Mouse (Mus musculus): Measurements from ENCODE around the gene Cstf2.

The Cstf2 gene

GRCm38 (mm10) chrX:134058987-134059712 lies at the start of gene Cstf2:
Gene Cstf2, plus strand, starts transcription at chrX:134059187.
- in situ Hi-C loops (cut with MboI; ENCODE audit: low pct_unique_long_range_greater_than_20kb in 1 of 2, low sequenced_read_pairs in 2 of 2, unreplicated experiment in 1 of 2): no loop called here

DNA sequence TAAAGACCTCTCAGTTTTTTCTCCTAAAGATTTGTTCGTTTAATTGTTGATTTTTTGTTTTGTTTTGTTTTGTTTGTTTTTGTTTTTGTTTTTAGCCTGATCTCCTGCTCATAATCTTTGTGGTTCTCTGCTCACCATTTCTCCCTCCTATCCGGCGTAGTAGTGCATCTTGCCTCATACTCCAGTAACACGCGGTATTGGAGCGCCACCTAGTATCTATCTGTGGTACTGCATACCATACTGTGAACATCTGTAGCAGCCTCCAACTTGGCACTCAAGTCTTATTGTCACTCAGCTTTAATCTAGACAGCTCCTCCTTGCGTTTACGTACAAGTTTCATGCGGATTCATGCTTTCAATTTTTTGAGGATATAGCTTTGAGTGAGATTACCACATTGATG lies 40.0 kb upstream of the Cstf2 start:
- in situ Hi-C loops (cut with MboI; ENCODE audit: low pct_unique_long_range_greater_than_20kb in 1 of 2, low sequenced_read_pairs in 2 of 2, unreplicated experiment in 1 of 2): no loop called here

DNA sequence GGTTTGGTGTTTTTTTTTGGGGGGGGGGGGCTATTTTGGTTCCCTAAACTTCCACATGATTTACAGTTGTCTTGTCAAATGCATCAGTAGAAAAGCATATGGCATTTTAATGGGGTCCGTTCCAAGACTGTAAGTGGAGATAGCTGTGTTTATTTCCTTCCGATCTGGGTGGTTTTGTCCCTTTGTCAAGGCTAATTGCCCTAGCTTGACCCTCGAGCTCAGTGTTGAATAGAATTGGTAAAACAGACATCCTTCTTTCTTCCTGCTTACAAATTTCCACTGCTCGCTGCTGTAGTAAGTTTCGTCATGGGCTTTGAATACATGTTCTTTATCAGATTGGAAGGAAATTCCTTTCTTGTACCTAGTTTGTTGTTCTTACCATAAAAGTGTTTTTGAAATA lies 38.3 kb upstream of the Cstf2 start:
- in situ Hi-C loops (cut with MboI; ENCODE audit: low pct_unique_long_range_greater_than_20kb in 1 of 2, low sequenced_read_pairs in 2 of 2, unreplicated experiment in 1 of 2): loop anchor here in 1 of 2 experiments (10.0 kb wide), 1 partner anchor 76 kb away; no protein-coding TSS in a partner anchor

DNA sequence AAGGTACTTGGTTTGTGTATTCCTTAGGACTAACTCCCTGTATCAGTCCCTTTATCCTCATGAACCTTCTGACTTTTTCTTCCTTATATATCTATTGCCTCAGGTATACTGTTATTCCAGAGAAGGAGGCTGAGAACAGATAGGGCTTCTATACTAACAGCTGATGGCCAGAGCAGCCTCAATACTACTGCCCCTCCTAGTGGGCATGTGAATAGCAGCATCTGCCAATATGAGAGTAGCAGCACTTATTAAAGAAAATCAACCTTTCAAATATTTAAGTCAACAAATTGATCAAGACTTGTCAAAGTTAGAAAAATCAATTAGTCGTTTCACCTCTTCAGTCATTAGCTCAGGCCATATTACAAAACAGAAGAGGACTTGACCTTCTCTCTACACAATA lies 10.0 kb upstream of the Cstf2 start:
- in situ Hi-C loops (cut with MboI; ENCODE audit: low pct_unique_long_range_greater_than_20kb in 1 of 2, low sequenced_read_pairs in 2 of 2, unreplicated experiment in 1 of 2): no loop called here

GRCm38 (mm10) chrX:134056897-134057296 lies 2.1 kb upstream of the Cstf2 start:
- in situ Hi-C loops (cut with MboI; ENCODE audit: low pct_unique_long_range_greater_than_20kb in 1 of 2, low sequenced_read_pairs in 2 of 2, unreplicated experiment in 1 of 2): no loop called here

DNA sequence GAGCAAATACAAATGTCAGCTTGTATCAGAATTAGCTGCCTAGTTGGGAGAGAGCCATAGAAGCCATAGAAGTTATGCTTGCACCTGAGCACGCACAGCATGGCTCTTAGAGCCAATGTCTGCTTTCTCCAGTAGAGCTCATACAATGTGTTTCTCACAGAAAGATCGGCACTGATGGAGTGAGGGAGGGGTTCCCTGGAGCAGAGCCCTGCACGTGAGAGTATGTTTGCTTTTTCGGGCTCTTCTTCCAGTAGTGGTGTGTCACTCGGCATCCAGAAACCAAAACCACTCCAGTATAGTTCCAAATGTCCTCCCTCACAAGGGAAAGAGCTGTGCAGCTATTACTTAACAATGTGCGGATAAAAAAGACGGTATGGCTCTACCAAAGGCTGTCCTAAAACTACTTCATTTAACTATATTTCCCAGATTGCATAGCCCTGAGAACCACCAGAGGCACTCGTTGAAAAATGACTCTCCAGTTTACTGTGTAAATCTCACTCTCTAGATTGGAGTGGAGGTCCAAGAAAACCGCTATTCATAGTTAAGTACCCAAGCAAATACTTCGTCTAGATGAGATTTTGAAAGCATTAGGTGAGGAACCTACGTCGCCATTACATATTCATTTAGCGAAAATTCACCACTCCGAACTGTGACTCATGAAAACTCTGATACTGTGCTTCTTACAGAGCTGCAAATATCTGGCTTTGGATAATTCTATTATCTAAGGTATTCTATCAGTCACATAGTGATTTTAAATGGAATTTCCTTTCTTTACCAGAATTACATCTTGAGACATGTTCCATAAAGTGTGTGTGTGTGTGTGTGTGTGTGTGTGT lies 729 bp upstream of the Cstf2 start:
- in situ Hi-C loops (cut with MboI; ENCODE audit: low pct_unique_long_range_greater_than_20kb in 1 of 2, low sequenced_read_pairs in 2 of 2, unreplicated experiment in 1 of 2): no loop called here

DNA sequence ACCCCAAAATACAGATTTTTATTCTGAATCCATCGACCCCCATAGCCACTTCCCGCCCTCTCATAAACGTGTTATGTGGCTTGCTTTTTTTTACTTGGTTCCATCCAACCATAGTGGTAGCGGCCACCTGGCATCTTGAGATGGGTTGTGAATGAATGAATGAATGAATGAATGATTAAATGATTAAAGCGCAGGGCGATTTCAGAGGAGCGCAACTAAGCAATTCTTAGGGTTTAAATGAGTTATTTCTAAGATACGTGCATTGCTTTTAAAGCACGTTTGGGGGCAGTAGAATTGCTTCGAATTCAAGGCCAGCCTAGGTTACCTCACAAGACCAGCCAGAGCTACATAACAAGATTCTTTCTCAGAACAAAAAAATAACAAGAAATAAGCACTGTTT lies 777 bp downstream of the Cstf2 start:
- in situ Hi-C loops (cut with MboI; ENCODE audit: low pct_unique_long_range_greater_than_20kb in 1 of 2, low sequenced_read_pairs in 2 of 2, unreplicated experiment in 1 of 2): no loop called here

DNA sequence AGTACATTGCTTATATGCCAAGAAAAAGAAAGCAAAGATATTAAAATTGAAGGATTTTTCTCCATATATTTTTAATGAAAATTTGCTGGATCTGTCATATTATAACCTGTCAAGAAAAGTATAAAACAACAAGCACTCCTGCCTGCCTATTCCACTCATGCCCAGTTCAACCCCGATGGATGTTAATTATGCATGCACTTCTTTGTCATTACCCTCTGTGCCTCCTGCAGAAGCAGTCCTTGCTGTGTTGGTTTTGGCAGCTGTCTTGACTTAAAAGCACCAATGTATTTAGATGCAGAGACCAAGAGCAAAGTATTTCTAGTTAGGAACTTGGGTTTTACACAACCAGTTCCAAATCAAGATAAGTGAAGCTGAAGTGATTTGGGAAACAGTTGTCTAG lies 26.5 kb downstream of the Cstf2 start:
- in situ Hi-C loops (cut with MboI; ENCODE audit: low pct_unique_long_range_greater_than_20kb in 1 of 2, low sequenced_read_pairs in 2 of 2, unreplicated experiment in 1 of 2): loop anchor here in 1 of 2 experiments (25.0 kb wide), 1 partner anchor 252 kb away; no protein-coding TSS in a partner anchor

DNA sequence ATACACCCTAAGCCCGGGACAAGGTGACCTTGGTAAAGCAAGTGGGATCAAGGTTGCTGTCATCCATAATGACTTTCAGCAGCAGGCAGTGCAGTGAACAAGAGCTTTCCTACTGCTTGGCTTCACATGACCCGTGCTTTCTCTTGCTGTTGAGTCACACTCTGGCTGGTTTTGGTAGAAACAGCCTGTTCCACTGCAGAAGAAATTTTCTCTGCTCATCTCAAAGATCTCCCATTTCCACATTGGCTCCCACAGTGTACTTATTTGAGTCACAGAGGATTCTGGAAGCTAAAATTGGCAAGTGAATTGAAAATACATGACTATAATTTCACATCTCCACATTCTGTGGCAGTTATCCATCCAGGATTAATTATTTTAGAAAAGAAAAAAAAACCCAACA lies 43.7 kb downstream of the Cstf2 start:
- in situ Hi-C loops (cut with MboI; ENCODE audit: low pct_unique_long_range_greater_than_20kb in 1 of 2, low sequenced_read_pairs in 2 of 2, unreplicated experiment in 1 of 2): no loop called here

DNA sequence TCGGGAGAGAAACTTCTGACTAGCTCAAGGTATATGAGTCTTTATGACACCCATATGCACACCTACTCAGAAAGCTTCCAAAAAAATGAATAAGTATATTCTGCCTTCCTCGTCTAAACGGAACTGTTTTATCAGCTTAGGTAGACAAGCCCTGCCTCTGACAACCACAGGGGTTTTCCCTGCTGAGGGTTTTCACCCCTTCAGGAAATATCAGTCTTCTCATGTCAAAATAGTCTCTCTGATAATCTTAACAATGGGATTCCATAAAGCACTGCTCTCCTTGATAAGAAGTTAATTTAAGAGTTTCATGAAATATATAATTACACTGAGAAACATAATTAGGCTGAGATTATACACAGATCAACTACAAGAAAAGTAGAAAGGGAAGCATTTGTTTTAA lies 52.8 kb downstream of the Cstf2 start:
- in situ Hi-C loops (cut with MboI; ENCODE audit: low pct_unique_long_range_greater_than_20kb in 1 of 2, low sequenced_read_pairs in 2 of 2, unreplicated experiment in 1 of 2): no loop called here

DNA sequence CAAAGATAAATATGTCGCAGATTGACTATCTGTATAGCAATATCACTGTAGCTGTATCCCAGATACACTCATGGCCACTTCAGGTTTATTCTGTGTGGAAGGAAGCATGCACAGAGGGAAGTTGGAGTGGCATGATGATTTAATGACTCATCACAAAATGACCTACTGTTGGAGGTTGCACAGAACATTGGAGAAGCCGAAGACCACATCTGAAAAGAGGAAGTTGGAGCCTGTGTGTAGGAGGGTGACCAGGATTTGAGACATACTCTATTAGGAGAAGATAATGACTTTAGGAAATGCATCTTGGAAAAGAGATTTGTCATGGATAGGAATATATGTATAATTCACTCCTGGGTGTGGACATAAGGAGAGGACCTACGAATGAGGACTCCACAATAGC lies 57.4 kb downstream of the Cstf2 start:
- in situ Hi-C loops (cut with MboI; ENCODE audit: low pct_unique_long_range_greater_than_20kb in 1 of 2, low sequenced_read_pairs in 2 of 2, unreplicated experiment in 1 of 2): no loop called here

- in situ Hi-C loops (cut with MboI; ENCODE audit: low pct_unique_long_range_greater_than_20kb in 1 of 2, low sequenced_read_pairs in 2 of 2, unreplicated experiment in 1 of 2): loop anchor here in 1 of 2 experiments (25.0 kb wide), 1 partner anchor 384 kb away; no protein-coding TSS in a partner anchor
These were observed 69.6 kb downstream of the Cstf2 start for GRCm38 (mm10) chrX:134128549-134128948.

DNA sequence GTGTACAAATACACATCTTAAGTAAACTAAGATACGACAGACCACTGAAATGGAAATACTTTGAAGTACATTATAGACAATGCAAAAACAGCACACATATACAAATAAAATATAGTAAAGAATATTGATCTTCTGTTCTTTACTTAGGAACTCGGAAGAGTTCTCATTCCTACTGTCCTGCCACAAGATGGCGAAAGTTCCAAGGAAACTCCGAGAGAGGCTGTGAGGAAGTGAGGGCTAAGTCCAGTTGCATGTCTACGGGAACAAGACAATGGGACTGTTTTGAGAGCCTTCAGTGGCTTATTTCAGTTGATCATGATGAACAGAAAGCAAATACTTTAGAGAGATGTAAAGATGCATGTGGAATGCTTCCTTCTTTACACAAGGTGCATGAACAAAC lies 73.3 kb downstream of the Cstf2 start:
- in situ Hi-C loops (cut with MboI; ENCODE audit: low pct_unique_long_range_greater_than_20kb in 1 of 2, low sequenced_read_pairs in 2 of 2, unreplicated experiment in 1 of 2): loop anchor here in 1 of 2 experiments (25.0 kb wide), 1 partner anchor 380 kb away; no protein-coding TSS in a partner anchor

GRCm38 (mm10) chrX:134133821-134134220 lies 74.8 kb downstream of the Cstf2 start:
- in situ Hi-C loops (cut with MboI; ENCODE audit: low pct_unique_long_range_greater_than_20kb in 1 of 2, low sequenced_read_pairs in 2 of 2, unreplicated experiment in 1 of 2): loop anchor here in 1 of 2 experiments (25.0 kb wide), 1 partner anchor 378 kb away; no protein-coding TSS in a partner anchor

Data from mouse embryonic stem cell (cell line).